Mouse (Mus musculus) gastrocnemius, adult 2 months (tissue): ENCODE results near the gene Tpcn1. TPM values are rescaled to one million over a fixed set of nuclear protein-coding genes. Genes with fewer than 3 reads are reported as not detected.

Experiments
- DNase-seq: peaks from one replicate; pipeline ENCODE4 v3.0.0; 2022
- H3K27ac ChIP-seq: fragments of 200-600 bp; 2 replicates; pipeline ENCODE4 v1.8.1; 2022; ENCODE audit warnings: mild to moderate bottlenecking
- H3K4me3 ChIP-seq: fragments of 200-600 bp; 2 replicates; pipeline ENCODE4 v1.8.1; 2022; ENCODE audit warnings: mild to moderate bottlenecking, moderate library complexity
- CTCF ChIP-seq: fragments of 200-600 bp; IDR thresholded peaks from 2 replicates; pipeline ENCODE4 v1.8.1; 2022; ENCODE audit warnings: antibody characterized with exemption, mild to moderate bottlenecking, moderate library complexity
- intact Hi-C: fragments of 180-260 bp; cut with DNase I; formaldehyde crosslinking; loops from one replicate; pipeline ENCODE4 v1.15.1; 2025
- total RNA-seq, 2 experiments: library from RNA; stranded (reverse); gene quantifications; 2 replicates each; pipeline ENCODE4 v1.2.3; 2021

Tpcn1 gene
- total RNA-seq, 2 experiments from 2014 or later: 42.7 to 44.8 TPM

- no peak for TF ChIP-seq CTCF
- Histone ChIP-seq H3K27ac (peak overlapping the region; percentile 92), H3K4me3 (peak overlapping the region; percentile 99)
- peak; percentile 58 for DNase-seq
- intact Hi-C loops: loop anchor here (5.0 kb wide), 1 partner anchor 75 kb away; the partner anchor contains the start of gene Slc8b1
Measured at GRCm38 (mm10) chr5:120586741-120587615, 1.5 kb downstream of the Tpcn1 start.

- no peak for DNase-seq
Measured at GRCm38 (mm10) chr5:120584968-120585367, 3.5 kb downstream of the Tpcn1 start.

GRCm38 (mm10) chr5:120583511-120583910 is 5.0 kb downstream of the Tpcn1 start:
- peak overlapping the region; percentile 61 for H3K27ac ChIP-seq
- no peak for TF ChIP-seq CTCF
- intact Hi-C loops: no loop called here
- no peak for DNase-seq
- no peak overlapping the region for H3K4me3 ChIP-seq

More at GRCm38 (mm10) chr5:120584968-120585367, 3.5 kb downstream of the Tpcn1 start:
- Histone ChIP-seq H3K4me3 (no peak overlapping the region), H3K27ac (0 out of 2 replicates have a peak overlapping the region, but pooled peaks have one; percentile 25)
- intact Hi-C loops: loop anchor here (5.0 kb wide), 1 partner anchor 73 kb away; the partner anchor contains the start of gene Slc8b1
- no peak for TF ChIP-seq CTCF

- intact Hi-C loops: no loop called here
- 0 out of 2 replicates have a peak overlapping the region, but pooled peaks have one; percentile 13 for H3K4me3 ChIP-seq
Measured at GRCm38 (mm10) chr5:120582002-120582401, 6.5 kb downstream of the Tpcn1 start.

GRCm38 (mm10) chr5:120579898-120580626 is 8.4 kb downstream of the Tpcn1 start:
- H3K27ac ChIP-seq: peak overlapping the region; percentile 94
- no peak for TF ChIP-seq CTCF
- intact Hi-C loops: loop anchor here (1.0 kb wide), 1 partner anchor 18 kb away; no protein-coding TSS in a partner anchor

More at GRCm38 (mm10) chr5:120582002-120582401, 6.5 kb downstream of the Tpcn1 start:
- no peak for TF ChIP-seq CTCF
- H3K27ac ChIP-seq: peak overlapping the region; percentile 61
- peak; percentile 8 for DNase-seq

GRCm38 (mm10) chr5:120579211-120579897 is 9.1 kb downstream of the Tpcn1 start:
- Histone ChIP-seq H3K27ac (peak overlapping the region; percentile 94), H3K4me3 (peak overlapping the region; percentile 65)
- peak; percentile 89 for DNase-seq
- intact Hi-C loops: loop anchor here (1.0 kb wide), 1 partner anchor 17 kb away; no protein-coding TSS in a partner anchor
- TF ChIP-seq CTCF: no peak

More at GRCm38 (mm10) chr5:120579898-120580626, 8.4 kb downstream of the Tpcn1 start:
- peak; percentile 9 for DNase-seq
- H3K4me3 ChIP-seq: peak overlapping the region; percentile 65

DNA sequence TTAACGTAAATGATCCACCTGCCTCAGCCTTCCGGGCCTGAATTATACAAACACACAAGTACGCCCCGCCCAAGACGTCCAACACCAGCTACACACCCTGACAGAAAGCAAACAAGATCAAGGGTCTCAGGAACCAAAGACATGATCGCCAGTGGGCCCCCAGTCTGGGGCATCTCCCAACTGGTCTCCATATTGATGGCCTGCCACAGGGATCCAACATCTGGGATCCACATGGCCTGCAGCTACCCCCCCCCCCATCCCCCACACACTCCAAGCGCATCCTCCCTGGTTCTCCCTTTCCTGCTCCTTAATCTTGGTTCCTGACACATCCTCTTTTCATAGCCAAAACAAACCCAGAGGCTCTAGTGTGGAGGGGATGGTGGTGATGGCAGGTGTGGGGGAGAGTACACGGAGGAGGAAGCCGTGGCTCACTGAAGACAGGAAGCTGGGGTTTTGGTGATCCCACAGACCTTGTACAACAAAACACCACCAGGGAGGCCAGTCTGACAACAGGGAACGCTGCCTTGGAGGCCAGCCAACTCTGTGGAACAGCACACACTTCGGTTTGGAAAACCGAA is 9.9 kb downstream of the Tpcn1 start:
- peak overlapping the region; percentile 65 for H3K4me3 ChIP-seq
- peak; percentile 76 for DNase-seq
- intact Hi-C loops: loop anchor here (1.0 kb wide), 1 partner anchor 16 kb away; no protein-coding TSS in a partner anchor
- H3K27ac ChIP-seq: peak overlapping the region; percentile 94
- no peak for TF ChIP-seq CTCF

DNA sequence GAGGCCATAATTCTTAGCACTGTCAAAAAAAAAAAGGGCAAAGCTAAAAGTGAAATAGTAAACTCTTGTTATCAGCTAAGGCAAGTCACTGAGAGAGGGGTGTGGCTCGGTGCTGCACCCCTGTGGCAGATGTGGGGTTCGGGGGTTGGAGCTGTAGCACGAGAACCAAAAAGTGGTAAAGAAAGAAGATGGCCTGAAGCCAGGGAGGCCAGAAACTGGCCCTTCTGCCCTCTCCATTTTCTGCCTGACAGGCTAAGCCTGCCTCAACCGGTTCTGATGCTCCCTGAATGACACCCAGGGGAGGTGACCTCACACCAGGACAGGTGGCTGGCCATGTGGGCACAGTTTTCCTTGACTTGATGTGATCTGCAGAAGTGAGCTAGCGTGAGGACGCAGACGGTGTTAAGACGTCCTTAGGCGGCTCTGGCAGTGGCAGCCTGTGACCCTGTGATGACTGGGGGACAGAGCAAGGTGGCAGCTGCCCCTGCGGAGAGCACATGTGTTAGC is 10.5 kb downstream of the Tpcn1 start:
- Histone ChIP-seq H3K4me3 (no peak overlapping the region), H3K27ac (peak overlapping the region; percentile 94)
- TF ChIP-seq CTCF: peak; percentile 35; the same call in 1 of the 2 replicates
- peak; percentile 63 for DNase-seq
- intact Hi-C loops: no loop called here

- H3K27ac ChIP-seq: peak overlapping the region; percentile 94
- no peak overlapping the region for H3K4me3 ChIP-seq
- TF ChIP-seq CTCF: no peak
- intact Hi-C loops: no loop called here
- peak; percentile 64 for DNase-seq
Measured at GRCm38 (mm10) chr5:120576781-120577301, 11.6 kb downstream of the Tpcn1 start.

DNA sequence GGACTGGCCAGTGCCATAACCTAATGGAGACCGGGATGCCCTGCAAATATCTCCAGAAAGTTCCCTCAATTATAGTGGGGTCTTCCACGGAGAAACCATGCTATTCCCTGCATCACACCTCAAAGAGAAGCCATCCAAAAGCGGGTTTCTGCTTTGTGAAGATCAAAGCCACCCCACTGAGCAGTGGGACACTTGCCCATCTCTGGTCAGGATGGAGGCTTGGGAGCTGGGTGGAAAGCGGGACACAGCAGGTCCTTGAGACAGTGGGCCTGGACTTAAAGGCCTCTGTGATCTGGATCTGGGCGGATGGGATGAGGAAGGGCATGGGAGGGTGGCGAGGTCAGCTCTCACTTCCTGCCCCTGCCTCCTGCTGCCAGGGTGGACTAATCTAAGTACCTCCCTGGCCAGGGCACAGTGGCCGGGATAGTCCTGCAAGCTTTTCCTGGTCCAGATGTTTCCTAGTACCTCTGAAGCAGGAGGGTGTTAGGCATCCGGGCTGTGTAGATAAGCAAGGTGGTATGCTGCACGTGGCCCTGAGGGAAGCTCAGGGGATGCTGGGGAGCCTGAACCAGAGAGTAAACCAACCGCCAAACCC is 13.9 kb downstream of the Tpcn1 start:
- no peak for TF ChIP-seq CTCF
- Histone ChIP-seq H3K27ac (peak overlapping the region; percentile 38; the same call in 1 of the 2 replicates), H3K4me3 (no peak overlapping the region)
- DNase-seq: no peak
- intact Hi-C loops: no loop called here
